ENCODE assay signal across 24 mouse cellular contexts in the genomic region with DNA sequence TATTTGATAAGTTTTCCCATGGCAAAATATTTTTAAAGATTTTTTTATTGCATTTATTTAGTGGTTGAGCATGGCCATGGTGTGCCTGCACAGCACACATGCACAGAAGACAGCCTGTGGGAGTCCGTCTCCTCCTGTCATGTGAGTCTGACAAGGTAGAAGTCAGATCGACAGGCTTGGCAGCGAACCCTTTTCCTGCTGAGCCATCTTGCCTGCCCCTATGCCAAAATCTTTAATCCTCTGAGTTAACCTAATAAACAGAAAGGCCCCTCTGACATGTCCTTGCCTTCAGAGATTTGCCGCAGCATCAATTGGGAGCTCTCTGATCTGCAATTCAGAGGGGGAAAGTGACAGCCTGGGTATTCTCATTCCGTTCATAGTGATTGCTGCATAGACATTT. TPM values are rescaled to one million over a fixed set of nuclear protein-coding genes. Genes with fewer than 3 reads are reported as not detected.
DNase-seq lines count a peak whose midpoint lies in the region; ATAC-seq and TF ChIP-seq lines count a peak whose summit lies in the region.
"Had no signal": no experiment of that assay in that cellular context is flagged by ENCODE, and none has a peak within 500 bp of the region (broad histone marks: within the 10 kb centered on the region; RNA-seq: fewer than 3 reads in every experiment).

No protein-coding gene starts in this region.

- no peaks in the 10 kb centered on the region for H3K27me3 ChIP-seq in hindbrain, postnatal 0 days (ENCODE audit: insufficient read depth, low read length)
- no peaks in the 10 kb centered on the region for H3K27me3 ChIP-seq in hindbrain, embryonic 13.5 days
- no peaks in the 10 kb centered on the region for H3K27me3 ChIP-seq in neural tube, embryonic 13.5 days
- H3K27me3 ChIP-seq: forebrain, embryonic 15.5 days; intestine, embryonic 15.5 days; liver, embryonic 13.5 days; stomach, embryonic 15.5 days had no signal

- no peaks in the 10 kb centered on the region for H3K36me3 ChIP-seq in hindbrain, postnatal 0 days (ENCODE audit: insufficient read depth, low read length)
- peaks cover 9% of the 10 kb centered on the region; the same call in 1 of the 2 replicates for H3K36me3 ChIP-seq in hindbrain, embryonic 13.5 days
- peaks cover 6% of the 10 kb centered on the region; the same call in 1 of the 2 replicates for H3K36me3 ChIP-seq in neural tube, embryonic 13.5 days
- H3K36me3 ChIP-seq: forebrain, embryonic 15.5 days; intestine, embryonic 15.5 days; liver, embryonic 13.5 days; stomach, embryonic 15.5 days had no signal

- H3K9ac ChIP-seq in hindbrain, postnatal 0 days (replicated peaks; ENCODE audit: low read length), result no peak overlapping the region
- H3K9ac ChIP-seq in hindbrain, embryonic 13.5 days, result no peak overlapping the region
- no peak overlapping the region for H3K9ac ChIP-seq in neural tube, embryonic 13.5 days
- H3K9ac ChIP-seq: forebrain, embryonic 15.5 days; hindbrain, embryonic 14.5 days; intestine, embryonic 15.5 days; liver, embryonic 13.5 days; stomach, embryonic 15.5 days had no signal

- WGBS in hindbrain, postnatal 0 days, result 29% methylated on average over 5 of the region's 5 CpGs
- WGBS in hindbrain, embryonic 13.5 days, result 56% methylated on average over 5 of the region's 5 CpGs
- 74% methylated on average over 5 of the region's 5 CpGs for WGBS in neural tube, embryonic 13.5 days

- ATAC-seq in hindbrain, postnatal 0 days, result no peak
- ATAC-seq in hindbrain, embryonic 13.5 days (ENCODE audit: low FRiP score), result no peak
- ATAC-seq in neural tube, embryonic 13.5 days (ENCODE audit: low read depth), result no peak
- ATAC-seq: forebrain, embryonic 15.5 days; intestine, embryonic 15.5 days; midbrain, embryonic 16.5 days had no signal

- no peak for TF ChIP-seq CTCF in hindbrain, postnatal 0 days (IDR thresholded peaks at IDR 0.05; ENCODE audit: low read depth)

- H3K9me3 ChIP-seq in hindbrain, postnatal 0 days (ENCODE audit: low read length), result no peaks in the 10 kb centered on the region
- no peaks in the 10 kb centered on the region for H3K9me3 ChIP-seq in hindbrain, embryonic 13.5 days
- H3K9me3 ChIP-seq in neural tube, embryonic 13.5 days, result no peaks in the 10 kb centered on the region
- H3K9me3 ChIP-seq: forebrain, embryonic 15.5 days; intestine, embryonic 15.5 days; liver, embryonic 13.5 days; megakaryocyte, embryonic 14.5 days; stomach, embryonic 15.5 days had no signal

- H3K4me3 ChIP-seq in hindbrain, postnatal 0 days (ENCODE audit: low read length), result no peak overlapping the region
- no peak overlapping the region for H3K4me3 ChIP-seq in hindbrain, embryonic 13.5 days
- H3K4me3 ChIP-seq in neural tube, embryonic 13.5 days, result no peak overlapping the region
- H3K4me3 ChIP-seq: forebrain, embryonic 15.5 days; intestine, embryonic 15.5 days; liver, embryonic 13.5 days; megakaryocyte, embryonic 14.5 days; stomach, embryonic 15.5 days had no signal

- H3K4me1 ChIP-seq in hindbrain, postnatal 0 days (ENCODE audit: insufficient read depth, low read length), result peaks cover 19% of the 10 kb centered on the region
- H3K4me1 ChIP-seq in hindbrain, embryonic 13.5 days (replicated peaks), result peaks cover 97% of the 10 kb centered on the region
- H3K4me1 ChIP-seq in neural tube, embryonic 13.5 days (replicated peaks), result peaks cover 91% of the 10 kb centered on the region
- H3K4me1 ChIP-seq: liver, embryonic 13.5 days; megakaryocyte, embryonic 14.5 days had no signal

- DNase-seq in hindbrain, postnatal 0 days (ENCODE audit: low spot score), result peak; percentile 43
- no peak for DNase-seq in neural tube, embryonic 10.5 days (ENCODE audit: extremely low spot score, low spot score)
- DNase-seq in cerebellum, adult 9-11 months, result peak; percentile 79
- DNase-seq in urinary bladder, postnatal 4 days (ENCODE audit: low spot score in 2 of 2), result no peak
- DNase-seq in yolk sac, embryonic 10.5 days (ENCODE audit: low spot score), result no peak
- DNase-seq: adrenal gland, adult 2 months; embryo, embryonic 11 days; gastrocnemius, postnatal 36 days; kidney, adult 8-10 months; kidney, postnatal 10 days; liver, embryonic 13.5 days; lung, adult 2 months; lung, postnatal 14 days; thymus, postnatal 25 days had no signal

- no peak overlapping the region for H3K4me2 ChIP-seq in hindbrain, postnatal 0 days (ENCODE audit: low read depth, low read length)
- H3K4me2 ChIP-seq in hindbrain, embryonic 13.5 days, result no peak overlapping the region
- no peak overlapping the region for H3K4me2 ChIP-seq in neural tube, embryonic 13.5 days
- H3K4me2 ChIP-seq: forebrain, embryonic 15.5 days; hindbrain, embryonic 14.5 days; intestine, embryonic 15.5 days; liver, embryonic 13.5 days; stomach, embryonic 15.5 days had no signal

- H3K27ac ChIP-seq in hindbrain, postnatal 0 days, result peak overlapping the region; percentile 5; the same call in 1 of the 2 replicates
- no peak overlapping the region for H3K27ac ChIP-seq in hindbrain, embryonic 13.5 days
- H3K27ac ChIP-seq in neural tube, embryonic 13.5 days (replicated peaks), result 0 out of 2 replicates have a peak overlapping the region, but pooled peaks have one; percentile 10
- H3K27ac ChIP-seq: forebrain, embryonic 15.5 days; hindbrain, embryonic 14.5 days; intestine, embryonic 15.5 days; liver, embryonic 13.5 days; stomach, embryonic 15.5 days had no signal

RNA-seq across cellular contexts. Expression of a gene that starts 26.0 kb away (rescaled TPM):
- total RNA-seq in hindbrain, postnatal 0 days (2014; rRNA removed), result 291 and 301 TPM in 2 replicates
- polyA plus RNA-seq in hindbrain, postnatal 0 days (2015; fragmentation: Nextera tagmentation; extraction: Ambion mirVana), result 230 and 244 TPM in 2 replicates
- polyA plus RNA-seq in hindbrain, embryonic 13.5 days (2015; fragmentation: Nextera tagmentation; extraction: Ambion mirVana), result 145 and 150 TPM in 2 replicates
- 160 and 173 TPM in 2 replicates for polyA plus RNA-seq in neural tube, embryonic 13.5 days (2015; fragmentation: Nextera tagmentation; extraction: Ambion mirVana)
- total RNA-seq: MEL; neutrophil, adult 5-6 weeks had no signal

Comparison
In these comparisons a context has a peak if more than half of its experiments do, and no peak if none do; other contexts are left out.
1. DNase-seq: peak in hindbrain, postnatal 0 days (single experiment) and cerebellum, adult 9-11 months (single experiment); none in neural tube, embryonic 10.5 days (single experiment), urinary bladder, postnatal 4 days (0 of 2) and yolk sac, embryonic 10.5 days (single experiment).